Mouse (Mus musculus) T-helper 1 cell (primary cell): ENCODE measurements at regions not wholly inside any gene's neighbourhood (a gene's known extent, or its start where the extent isn't known, plus 50 kb on each side); places are given as distances from the start of the nearest gene placed in this dataset.

Source experiments
- in situ Hi-C: fragments of 300-600 bp; cut with MboI, MseI; formaldehyde crosslinking; loops from one replicate; pipeline ENCODE4 v1.15.1; 2025; ENCODE audit warnings: high pct_unique_total_duplicates

GRCm38 (mm10) chr1:88879367-88879766 is 177.3 kb upstream of the Arl4c start:
- in situ Hi-C loops, result loop anchor here (10.0 kb wide), 1 partner anchor 1885 kb away; no protein-coding TSS in a partner anchor

GRCm38 (mm10) chr1:88891041-88891440 is 179.2 kb upstream of the Sh3bp4 start:
- in situ Hi-C loops, result no loop called here

- in situ Hi-C loops, result no loop called here
Observed at GRCm38 (mm10) chr1:88902426-88902825, 167.8 kb upstream of the Sh3bp4 start.

GRCm38 (mm10) chr1:88907766-88908463 is 162.3 kb upstream of the Sh3bp4 start:
- in situ Hi-C loops, result no loop called here

- in situ Hi-C loops, result no loop called here
Observed at GRCm38 (mm10) chr1:88908683-88909082, 161.5 kb upstream of the Sh3bp4 start.

- in situ Hi-C loops, result no loop called here
Observed at GRCm38 (mm10) chr1:88909314-88909713, 160.9 kb upstream of the Sh3bp4 start.

- in situ Hi-C loops, result no loop called here
Observed at GRCm38 (mm10) chr1:88909864-88910573, 160.2 kb upstream of the Sh3bp4 start.

- in situ Hi-C loops, result no loop called here
Observed at GRCm38 (mm10) chr1:88911724-88912123, 158.5 kb upstream of the Sh3bp4 start.

GRCm38 (mm10) chr1:88916531-88917050 is 153.6 kb upstream of the Sh3bp4 start:
- in situ Hi-C loops, result no loop called here

GRCm38 (mm10) chr1:88921401-88921800 is 148.8 kb upstream of the Sh3bp4 start:
- in situ Hi-C loops, result no loop called here

- in situ Hi-C loops, result no loop called here
Observed at GRCm38 (mm10) chr1:88923791-88924581, 146.2 kb upstream of the Sh3bp4 start.

- in situ Hi-C loops, result no loop called here
Observed at GRCm38 (mm10) chr1:88935191-88935590, 135.0 kb upstream of the Sh3bp4 start.

- in situ Hi-C loops, result no loop called here
Observed at GRCm38 (mm10) chr1:88935779-88936178, 134.4 kb upstream of the Sh3bp4 start.

- in situ Hi-C loops, result no loop called here
Observed at GRCm38 (mm10) chr1:88937327-88937726, 132.9 kb upstream of the Sh3bp4 start.

GRCm38 (mm10) chr1:88938458-88938857 is 131.8 kb upstream of the Sh3bp4 start:
- in situ Hi-C loops, result no loop called here

GRCm38 (mm10) chr1:88943039-88943438 is 127.2 kb upstream of the Sh3bp4 start:
- in situ Hi-C loops, result no loop called here

GRCm38 (mm10) chr1:88945868-88946267 is 124.3 kb upstream of the Sh3bp4 start:
- in situ Hi-C loops, result no loop called here

- in situ Hi-C loops, result no loop called here
Observed at GRCm38 (mm10) chr1:88946374-88946773, 123.8 kb upstream of the Sh3bp4 start.

GRCm38 (mm10) chr1:88949911-88950310 is 120.3 kb upstream of the Sh3bp4 start:
- in situ Hi-C loops, result no loop called here

- in situ Hi-C loops, result no loop called here
Observed at GRCm38 (mm10) chr1:88953516-88953915, 116.7 kb upstream of the Sh3bp4 start.

GRCm38 (mm10) chr1:88954784-88955183 is 115.4 kb upstream of the Sh3bp4 start:
- in situ Hi-C loops, result loop anchor here (5.0 kb wide), 1 partner anchor 1283 kb away; no protein-coding TSS in a partner anchor

GRCm38 (mm10) chr1:88957061-88957460 is 113.2 kb upstream of the Sh3bp4 start:
- in situ Hi-C loops, result loop anchor here (5.0 kb wide), 1 partner anchor 1280 kb away; no protein-coding TSS in a partner anchor
